Mouse (Mus musculus) fibroblast of lung, adult 2 months (primary cell): ENCODE measurements around the gene Fam131a.
"Not testable (repeated sequence)": the region's sequence is repeated elsewhere in the genome, so short reads cannot be mapped to it uniquely, and the experiment has no call there.

ENCODE experiments used
- DNase-seq: peaks from one replicate; pipeline ENCODE4 v3.0.0-alpha.2; 2011; ENCODE audit warnings: low read depth

The Fam131a gene

DNA sequence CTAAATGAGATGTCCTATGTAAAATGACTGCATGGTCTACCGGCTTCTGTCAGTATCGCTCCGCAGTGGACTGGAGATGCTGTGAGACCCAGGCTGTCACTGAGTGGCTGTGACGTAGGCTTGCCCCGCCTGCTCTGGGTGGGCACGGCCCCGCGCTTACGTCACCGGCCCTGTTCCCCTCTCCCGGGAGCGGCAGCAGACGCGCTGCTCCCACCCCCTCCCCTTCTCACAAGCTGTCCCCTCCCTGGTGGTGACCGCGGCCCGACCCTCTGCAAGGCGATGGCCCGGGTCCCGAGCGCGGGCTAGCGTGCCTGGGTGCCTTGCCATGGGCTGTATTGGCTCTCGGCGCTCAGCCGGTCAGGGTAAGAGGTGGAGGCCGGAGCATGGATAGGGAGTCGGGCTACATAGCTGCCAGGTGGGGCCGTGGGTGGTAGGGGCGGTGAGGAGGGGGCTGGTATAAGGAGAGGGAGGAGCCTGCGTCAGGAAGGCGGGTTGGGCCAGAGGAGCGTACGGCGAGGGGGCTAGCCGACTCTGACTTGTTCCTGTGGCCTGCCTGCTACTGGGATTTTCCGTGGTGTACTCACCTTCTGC is at the start of gene Fam131a:
Fam131a (plus strand) TSS at position 131 of the 591 bp plus-strand sequence.
- no peak for DNase-seq

DNA sequence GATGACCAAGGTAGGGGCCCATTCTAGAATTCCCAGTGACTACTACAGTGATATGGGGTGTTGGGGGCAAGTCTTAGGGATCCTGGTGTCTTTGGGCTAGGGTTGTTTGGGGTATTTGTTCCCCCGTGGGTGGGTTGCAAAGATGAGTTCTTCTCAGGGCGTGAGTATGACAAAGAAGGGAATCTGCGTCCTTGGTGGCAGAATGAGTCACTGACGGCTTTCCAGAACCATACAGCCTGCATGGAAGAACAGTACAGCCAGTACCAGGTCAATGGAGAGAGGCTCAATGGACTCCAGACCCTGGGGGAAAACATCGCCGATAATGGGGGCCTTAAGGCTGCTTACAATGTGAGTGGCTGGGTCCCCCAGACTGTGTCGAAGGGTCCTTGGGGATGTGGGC is 49.1 kb upstream of the Fam131a start:
- no peak for DNase-seq

DNA sequence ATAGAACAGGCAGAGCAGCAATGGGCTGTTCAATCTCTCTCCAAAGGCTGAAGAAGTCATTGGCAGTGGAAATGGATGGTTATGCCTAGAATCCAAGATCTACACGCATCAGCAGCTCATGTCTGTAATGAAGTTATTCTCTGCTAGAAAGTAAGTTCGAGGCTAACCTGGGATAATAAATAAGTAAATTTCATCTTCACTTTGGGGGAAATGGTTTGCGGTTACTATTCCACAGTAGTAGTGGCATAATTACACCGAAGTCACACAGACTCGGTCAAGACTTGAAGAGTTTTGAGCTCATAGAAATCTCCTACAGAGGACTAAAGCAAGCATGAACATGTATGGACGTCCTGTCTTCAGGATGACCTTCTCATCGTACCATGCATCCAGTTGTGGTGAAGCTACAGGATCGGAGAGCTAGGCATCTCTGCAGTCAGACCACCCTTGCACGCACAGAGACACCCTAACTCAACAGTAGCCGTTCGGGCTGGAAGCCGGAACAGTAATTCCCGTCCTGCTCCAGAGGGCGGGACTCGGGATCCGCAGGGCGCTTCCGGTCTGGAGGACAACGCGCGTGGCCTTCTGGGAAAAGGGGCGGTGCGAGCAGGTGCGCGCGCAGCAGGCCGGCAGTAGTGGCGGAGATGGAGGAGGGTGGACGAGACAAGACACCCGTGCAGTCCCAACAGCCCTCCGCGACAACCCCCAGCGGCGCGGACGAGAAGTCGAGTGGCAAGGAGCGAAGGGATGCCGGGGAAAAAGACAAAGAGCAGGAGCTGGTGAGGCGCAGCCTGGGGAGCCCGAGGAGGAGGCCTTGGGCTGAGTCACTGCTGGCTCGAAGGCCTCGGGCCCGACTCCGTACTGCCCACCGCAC is 41.7 kb upstream of the Fam131a start, which contains the start of gene Psmd2:
Psmd2 (plus strand) TSS at position 577 of the 871 bp plus-strand sequence.
- peak; percentile 77 for DNase-seq

DNA sequence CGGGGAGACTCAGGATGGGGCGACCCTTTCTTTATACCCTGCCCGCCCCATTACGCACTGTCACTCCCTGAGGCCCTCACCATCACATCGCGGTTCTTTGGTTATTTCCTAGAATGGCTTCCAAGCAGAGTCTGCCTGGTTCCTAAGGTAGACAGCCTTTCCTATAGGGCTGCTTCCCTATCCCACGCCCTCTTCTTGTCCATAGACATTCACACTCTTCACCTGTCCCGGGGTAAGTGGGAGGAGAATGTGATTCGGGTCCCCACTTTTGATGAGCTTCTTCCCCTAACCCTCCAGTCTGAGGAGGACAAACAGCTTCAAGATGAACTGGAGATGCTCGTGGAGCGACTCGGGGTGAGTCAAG is 41.1 kb upstream of the Fam131a start:
- no peak for DNase-seq

DNA sequence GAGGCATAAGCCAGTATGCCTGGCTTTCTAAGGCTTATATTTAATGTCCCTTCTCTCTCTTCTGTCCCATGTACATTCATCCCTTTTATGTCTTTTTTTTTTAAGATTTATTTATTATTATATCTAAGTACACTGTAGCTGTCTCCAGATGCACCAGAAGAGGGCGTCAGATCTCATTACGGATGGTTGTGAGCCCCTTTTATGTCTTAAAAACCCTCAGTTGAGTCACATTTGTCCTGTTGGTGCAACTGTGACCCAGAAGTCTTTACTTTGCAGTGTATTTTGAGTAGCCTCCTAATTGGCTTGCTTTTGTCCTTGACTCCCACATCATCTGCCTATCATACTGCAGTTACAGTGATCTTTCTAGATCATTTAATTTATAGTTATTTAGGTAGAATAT is 39.7 kb upstream of the Fam131a start:
- DNase-seq = no peak

DNA sequence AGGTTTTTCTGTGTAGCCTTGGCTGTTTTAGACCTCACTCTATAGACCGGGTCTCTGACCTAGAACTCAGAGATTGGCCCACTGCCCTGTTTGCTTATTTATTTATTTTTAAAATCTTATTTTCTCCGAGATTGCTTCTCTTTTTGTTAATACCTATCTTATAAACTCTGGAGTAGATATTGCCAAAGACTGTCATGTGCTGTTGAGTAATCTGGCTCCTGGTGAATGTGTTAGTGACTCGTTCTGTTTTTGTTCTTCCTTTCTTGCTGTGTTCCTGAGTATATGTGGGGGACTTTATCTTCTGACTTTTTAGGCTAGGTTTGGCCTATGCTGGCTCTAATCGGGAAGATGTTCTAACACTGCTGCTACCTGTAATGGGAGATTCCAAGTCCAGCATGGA is 35.4 kb upstream of the Fam131a start:
- DNase-seq = no peak

DNA sequence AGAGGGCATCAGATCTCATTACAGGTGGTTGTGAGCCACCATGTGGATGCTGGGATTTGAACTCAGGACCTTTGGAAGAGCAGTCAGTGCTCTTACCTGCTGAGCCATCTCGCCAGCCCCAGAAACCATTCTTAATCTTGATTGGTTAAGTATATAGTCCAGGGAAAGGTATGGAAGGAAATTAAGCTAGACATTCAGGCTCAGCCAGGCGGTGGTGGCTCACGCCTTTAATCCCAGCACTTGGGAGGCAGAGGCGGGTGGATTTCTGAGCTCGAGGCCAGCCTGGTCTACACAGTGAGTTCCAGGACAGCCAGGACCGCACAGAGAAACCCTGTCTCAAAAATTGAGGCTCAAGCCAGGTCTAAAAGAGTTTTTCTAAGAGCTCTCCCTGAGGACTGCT is 25.0 kb upstream of the Fam131a start, which contains the start of gene Eif4g1:
Eif4g1 (plus strand) TSS at position 301 of the 400 bp plus-strand sequence.
- not testable (repeated sequence) for DNase-seq

DNA sequence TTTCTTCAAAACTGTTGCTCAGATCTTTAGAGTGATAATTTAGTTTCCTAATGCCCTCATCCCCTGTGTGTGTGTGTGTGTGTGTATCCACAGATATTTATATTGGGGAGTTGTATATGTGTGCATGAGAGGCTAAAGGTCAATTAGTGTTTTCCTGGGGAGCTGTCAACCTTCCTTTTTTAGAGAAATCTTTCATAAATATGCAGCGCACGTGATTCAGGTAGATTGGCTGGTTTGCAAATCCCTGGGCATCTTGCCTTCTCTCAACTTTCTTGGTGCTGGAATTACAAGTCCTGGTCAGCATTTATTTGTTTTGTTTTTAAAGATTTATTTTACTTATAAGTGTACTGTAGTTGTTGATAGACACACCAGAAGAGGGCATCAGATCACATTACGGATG is 22.8 kb upstream of the Fam131a start:
- no peak for DNase-seq

DNA sequence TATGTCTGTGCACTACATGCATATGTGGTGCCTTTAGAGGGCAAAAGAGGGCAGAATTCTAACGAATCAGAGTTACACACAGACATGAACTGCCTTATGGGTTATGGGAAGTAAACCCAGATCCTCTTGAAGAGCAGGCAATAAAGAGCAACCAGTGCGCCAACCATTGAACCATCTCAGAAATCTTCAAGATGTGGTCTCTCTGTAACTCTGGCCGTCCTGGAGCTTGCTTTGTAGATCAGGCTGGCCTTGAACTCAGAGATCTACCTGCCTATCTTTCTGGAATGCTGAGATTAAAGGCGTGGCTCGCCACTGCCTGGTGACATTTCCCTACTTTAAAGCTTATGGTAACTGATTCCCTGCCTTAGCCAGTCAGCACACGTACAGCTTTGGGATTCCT is 21.2 kb upstream of the Fam131a start:
- no peak for DNase-seq

DNA sequence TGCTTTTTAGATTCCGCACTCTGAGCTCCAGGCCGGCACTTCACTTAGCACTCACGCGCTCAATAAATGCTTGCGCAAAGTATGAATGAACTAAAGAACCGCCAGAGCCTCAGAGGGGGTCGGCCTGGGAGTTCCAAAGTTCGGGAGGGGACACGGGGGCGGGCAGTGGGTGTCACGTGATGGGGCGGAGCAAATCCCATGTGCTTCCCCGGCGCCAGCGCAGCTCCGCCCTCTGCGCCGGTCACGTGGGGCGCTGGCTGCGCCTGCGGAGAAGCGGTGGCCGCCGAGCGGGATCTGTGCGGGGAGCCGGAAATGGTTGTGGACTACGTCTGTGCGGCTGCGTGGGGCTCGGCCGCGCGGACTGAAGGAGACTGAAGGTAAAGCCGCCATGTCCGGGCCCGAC is 20.5 kb upstream of the Fam131a start:
- peak; percentile 90 for DNase-seq

DNA sequence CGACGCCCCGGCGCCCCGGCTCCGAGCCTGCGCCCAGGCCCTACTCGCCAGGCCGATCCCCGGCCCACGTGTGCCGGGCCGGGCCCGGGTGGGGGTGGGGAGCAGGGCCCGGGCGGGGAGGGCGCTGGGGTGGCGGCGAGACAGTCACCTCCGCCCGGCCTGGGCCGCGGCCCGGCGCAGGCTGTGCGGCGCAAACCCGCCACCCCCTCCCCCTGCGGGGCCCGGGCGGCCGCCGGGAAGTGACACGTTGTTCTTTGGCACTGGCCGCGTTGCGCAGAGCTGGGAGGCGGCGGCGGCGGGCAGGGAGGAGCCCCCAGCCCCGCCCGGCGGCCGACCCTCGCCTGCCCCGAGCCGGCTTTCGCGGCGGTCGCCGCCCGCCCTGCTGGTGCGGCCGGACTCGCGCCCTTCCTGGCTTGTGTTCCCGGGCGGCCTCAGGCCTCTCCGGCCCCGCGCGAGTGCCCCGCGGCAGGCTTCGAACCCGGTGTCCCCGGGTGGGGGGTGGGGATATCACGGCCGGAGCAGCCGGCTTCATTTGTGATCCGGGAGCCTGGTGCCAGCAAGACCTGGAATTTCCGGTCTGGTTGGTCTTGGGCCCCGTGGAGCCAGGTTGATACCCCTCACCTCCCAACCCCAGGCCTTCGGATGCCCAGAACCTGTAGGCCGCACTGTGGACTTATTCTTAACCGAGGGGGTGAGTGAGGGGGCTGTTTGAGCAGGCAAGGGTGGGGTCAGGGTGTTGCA is 19.9 kb upstream of the Fam131a start:
- no peak for DNase-seq

DNA sequence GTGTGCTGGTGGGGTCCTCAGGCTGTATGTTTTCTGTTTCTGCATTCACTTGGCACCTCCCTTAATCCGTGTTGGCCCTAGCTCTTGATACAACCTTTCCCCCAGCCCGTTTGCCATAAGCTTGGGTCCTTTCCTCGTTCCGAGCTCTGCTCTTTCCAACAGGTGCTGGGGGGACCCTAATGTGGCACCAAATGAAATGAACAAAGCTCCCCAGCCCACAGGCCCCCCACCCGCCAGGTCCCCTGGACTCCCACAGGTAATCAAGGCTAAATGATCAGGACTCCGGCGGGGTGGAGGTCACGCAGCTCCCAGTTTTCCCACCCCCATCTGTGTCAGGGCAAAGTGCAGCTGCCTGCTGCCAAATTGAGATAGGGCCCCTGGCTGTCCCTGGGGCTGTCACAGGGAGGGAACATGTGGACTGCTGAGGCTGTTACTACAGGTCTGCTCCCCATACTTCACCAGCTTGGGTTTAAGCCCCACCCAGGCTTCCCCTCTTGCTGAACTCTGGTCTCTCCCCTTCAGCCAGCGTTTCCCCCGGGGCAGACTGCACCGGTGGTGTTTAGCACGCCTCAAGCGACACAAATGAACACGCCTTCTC is 19.2 kb upstream of the Fam131a start:
- no peak for DNase-seq

DNA sequence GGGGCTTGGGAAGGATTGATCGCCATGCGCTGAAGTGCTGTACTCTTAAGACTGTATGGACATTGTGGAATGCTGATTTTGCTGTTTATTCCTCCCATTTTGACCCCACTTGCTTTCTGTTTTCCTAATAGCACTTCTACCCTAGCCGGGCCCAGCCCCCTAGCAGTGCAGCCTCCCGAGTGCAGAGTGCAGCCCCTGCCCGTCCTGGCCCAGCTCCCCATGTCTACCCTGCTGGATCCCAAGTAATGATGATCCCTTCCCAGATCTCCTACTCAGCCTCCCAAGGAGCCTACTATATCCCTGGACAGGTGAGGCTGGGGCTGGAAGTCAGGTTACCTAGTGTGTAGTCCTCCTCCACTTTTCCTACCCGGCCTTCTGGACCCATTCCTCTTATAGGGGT is 17.8 kb upstream of the Fam131a start:
- no peak for DNase-seq

DNA sequence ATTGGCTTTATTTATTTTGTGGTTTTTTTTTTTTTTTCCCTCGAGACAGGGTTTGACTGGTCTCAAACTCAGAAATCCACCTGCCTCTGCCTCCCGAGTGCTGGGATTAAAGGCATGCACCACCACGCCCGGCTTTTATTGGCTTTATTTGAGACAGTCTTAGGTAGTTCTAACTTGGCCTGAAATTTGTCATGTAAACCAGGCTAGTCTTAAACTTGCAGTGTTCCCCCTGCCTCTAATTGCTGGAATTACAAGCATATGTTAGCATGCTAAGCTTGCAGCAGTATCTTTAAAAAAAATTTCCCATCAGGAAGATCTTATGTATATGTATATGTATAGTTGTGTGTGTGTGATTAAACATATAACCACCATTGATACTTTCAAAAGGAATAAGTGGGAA is 16.3 kb upstream of the Fam131a start:
- no peak for DNase-seq

DNA sequence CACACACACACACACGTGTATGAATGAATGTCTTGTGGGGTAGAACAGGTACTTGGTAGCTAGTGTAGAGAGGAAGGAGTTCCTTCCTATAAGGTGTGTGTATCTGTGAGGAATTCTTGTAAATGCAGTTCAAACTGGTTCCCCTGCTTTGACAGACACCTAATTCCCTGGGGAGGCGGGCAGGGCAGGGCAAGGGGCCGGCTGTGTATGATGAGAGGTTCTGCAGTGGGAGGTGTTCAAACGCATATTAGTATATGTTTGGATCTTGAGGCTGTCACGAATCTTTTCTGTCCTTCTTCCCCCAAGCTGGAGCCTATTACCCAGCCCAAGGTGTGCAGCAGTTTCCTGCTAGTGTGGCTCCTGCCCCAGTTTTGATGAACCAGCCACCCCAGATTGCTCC is 15.7 kb upstream of the Fam131a start:
- no peak for DNase-seq

DNA sequence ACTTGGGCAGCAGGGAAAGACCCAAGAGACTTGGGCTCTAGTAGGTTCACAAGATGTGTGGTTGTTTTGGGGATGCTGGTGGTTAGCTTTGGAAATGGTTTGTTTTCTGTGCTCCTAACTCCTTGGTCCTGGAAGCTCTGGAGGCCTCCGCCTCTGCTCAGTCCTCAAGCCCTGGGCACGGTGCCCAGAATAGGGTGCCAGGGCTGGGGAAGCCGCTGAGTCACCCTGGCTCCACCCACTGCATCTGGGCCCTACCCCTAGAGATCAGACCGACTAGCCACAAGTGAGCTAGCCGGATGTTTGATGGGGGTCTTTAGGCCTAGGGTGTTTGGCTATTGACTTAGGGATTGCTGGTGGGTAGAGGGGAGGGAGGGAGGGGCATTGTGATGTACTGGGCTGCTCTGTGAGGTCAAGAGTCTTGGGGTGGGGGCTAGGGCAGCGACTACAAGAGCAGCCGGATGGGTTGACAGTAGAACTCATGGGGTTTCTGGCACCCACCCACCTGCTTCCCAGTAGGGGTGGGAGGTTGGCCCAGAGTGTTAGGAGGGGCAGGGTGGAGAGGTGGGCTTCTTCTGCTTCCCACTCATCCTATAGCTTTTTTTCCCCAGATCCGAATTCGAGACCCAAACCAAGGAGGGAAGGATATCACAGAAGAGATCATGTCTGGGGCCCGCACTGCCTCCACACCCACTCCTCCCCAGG is 14.9 kb upstream of the Fam131a start:
- peak; percentile 86 for DNase-seq

DNA sequence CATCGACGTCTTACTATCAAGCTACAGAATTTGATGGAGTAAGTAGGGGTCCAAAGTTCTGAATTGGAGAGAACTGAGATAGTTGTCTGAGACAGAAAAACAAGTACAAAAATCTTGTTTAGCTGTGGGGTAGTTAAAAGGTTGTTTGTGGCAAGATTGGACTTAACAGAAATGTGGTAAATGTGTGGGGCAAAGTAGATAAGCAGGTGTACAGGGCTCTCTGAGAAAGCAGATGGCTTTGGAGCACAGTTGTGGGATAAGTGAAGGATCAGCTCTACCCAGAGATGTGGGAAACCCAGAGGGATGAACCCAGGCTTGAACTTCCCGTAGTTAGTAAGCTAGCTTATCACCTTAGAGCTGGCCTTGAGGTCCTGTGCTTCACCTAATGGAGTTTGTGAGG is 2.3 kb upstream of the Fam131a start:
- no peak for DNase-seq

DNA sequence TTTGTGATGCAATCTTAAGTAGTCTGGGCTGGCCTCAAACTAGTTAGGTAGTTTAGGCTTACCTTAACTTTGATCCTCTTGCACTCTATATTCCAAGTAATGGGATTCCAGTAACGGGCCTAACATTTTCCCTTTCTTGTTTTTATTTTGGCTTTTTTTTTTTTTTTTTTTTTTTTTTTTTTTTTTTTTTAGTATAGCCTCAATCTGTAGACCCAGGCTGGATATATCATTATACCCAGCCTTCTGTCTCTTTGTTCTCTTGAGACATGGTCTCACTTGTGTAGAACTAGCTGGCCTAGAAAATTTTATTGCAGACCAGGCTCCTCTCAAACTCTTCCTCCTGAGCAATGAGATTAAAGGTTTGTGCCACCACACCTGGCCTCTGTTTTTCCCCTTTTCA is 1.4 kb upstream of the Fam131a start:
- DNase-seq = no peak

DNA sequence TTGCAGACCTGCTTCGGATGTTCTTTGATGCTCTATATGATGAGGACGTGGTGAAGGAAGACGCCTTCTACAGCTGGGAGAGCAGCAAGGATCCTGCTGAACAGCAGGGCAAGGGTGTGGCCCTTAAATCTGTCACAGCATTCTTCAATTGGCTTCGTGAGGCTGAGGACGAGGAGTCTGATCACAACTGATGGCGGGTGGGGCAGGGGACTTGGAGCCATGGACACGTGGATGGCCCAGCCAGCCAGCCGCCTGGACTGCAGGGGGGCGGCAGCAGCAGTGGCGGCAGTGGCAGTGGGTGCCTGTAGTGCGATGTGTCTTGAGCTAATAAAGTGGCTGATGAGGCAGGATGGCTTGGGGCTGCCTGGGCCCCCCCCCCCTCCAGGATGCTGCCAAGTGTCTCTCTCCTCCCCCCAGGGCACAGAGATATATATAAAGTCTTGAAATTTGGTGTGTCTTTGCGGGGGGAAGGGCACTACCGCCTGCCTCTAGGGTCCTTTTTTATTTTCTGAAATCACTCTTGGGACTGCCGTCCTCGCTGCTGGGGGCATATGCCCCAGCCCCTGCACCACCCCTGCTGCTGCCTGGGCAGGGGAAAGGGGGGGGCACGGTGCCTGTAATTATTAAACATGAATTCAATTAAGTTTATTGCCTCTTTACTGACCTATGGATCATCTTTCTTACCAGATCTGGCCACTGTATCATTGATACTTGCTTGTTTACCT is 638 bp upstream of the Fam131a start:
- DNase-seq = no peak

DNA sequence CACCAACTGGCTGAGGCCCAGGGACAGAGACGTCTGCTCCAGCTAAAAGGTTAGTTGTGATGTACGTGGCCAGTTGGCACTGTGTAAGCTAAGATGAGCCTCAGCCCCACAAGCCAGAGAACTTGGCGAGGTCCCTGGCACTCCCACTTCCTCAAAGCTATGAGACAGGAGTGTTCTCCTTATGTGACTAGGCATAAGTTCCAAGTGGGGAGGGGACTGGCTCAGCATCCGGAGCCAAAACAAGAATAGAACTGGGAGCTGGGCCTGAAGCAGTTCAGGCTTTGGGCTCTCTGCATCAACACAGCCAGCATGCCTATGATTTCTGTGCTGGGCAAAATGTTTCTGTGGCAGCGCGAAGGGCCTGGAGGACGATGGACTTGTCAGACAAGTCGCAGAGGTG is 1.7 kb downstream of the Fam131a start:
- DNase-seq = no peak

DNA sequence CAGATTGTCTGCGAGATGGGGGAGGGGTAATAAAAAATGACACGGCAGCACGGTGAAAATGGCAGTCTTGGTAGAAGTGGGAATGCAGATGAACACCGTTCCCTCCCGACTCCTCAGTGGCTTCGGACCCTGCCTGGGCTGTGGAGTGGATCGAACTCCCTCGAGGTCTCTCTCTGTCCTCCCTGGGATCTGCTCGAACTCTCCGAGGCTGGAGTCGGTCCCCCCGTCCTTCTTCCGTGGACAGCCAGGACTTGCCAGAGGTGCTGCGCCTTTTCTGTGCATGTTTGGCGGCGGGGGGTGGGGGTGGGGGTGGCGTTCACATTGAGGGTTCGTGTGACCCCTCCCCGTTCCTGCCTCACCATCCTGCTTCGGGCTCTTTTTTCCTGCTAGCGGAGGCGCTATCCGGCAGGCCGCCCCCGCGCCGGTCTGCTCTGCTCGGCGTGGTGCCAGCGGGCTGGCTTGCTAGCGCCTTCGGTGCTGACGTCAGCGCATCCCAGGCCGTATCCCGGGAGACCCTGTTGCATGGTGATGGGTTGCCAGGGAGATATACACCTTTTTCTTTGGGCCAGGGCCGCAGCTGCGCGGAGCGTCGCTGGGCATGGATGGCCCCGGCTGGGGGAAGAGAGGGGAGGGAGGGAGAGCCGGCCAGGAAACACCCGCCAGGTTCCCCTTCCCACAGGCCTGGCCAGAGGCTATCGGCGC is 2.7 kb downstream of the Fam131a start:
- no peak for DNase-seq
